Mouse (Mus musculus) liver, embryonic 14.5 days (tissue): Measurements from ENCODE around the gene Cdkn1b. TPM values are rescaled to one million over a fixed set of nuclear protein-coding genes. Genes with fewer than 3 reads are reported as not detected.

Experiments
- ATAC-seq: fragments of 200-750 bp; cut with Nextera tagmentation; 2 replicates; pipeline ENCODE4 v1.8.0; 2017; ENCODE audit warnings: moderate number of reproducible peaks, mild to moderate bottlenecking, moderate library complexity; ENCODE audit not compliant: insufficient read depth
- DNase-seq, 3 experiments: peaks; one replicate each; pipeline ENCODE4 v3.0.0-alpha.2; 2012 to 2013; ENCODE audit warnings: low read depth in 3 of 3, low spot score in 3 of 3
- H3K27ac ChIP-seq: fragments of 300-500 bp; sonication (generic); 2 replicates; pipeline ENCODE4 v1.5.1; 2014; ENCODE audit warnings: moderate library complexity, mild to moderate bottlenecking, control low read depth, inconsistent platforms
- H3K27me3 ChIP-seq: fragments of 300-500 bp; sonication (generic); 2 replicates; pipeline ENCODE4 v1.6.1; 2014; ENCODE audit warnings: mild to moderate bottlenecking, low read length, moderate library complexity; ENCODE audit not compliant: control insufficient read depth, insufficient read depth
- H3K36me3 ChIP-seq: fragments of 300-500 bp; sonication (generic); replicated peaks from 2 replicates; pipeline ENCODE4 v1.6.1; 2014; ENCODE audit warnings: low read depth; ENCODE audit not compliant: control insufficient read depth, insufficient read depth
- H3K4me1 ChIP-seq, 2 experiments: fragments of 200-500 bp in 1 of 2; fragments of 300-500 bp in 1 of 2; sonication (generic) in 1 of 2; replicated peaks; 2 replicates each; pipeline ENCODE4 v1.6.1; 2012 to 2014; ENCODE audit warnings: antibody characterized with exemption in 1 of 2, inconsistent platforms in 1 of 2, low read length in 1 of 2; ENCODE audit not compliant: control insufficient read depth in 2 of 2, insufficient read depth in 2 of 2
- H3K4me2 ChIP-seq: fragments of 300-500 bp; sonication (generic); 2 replicates; pipeline ENCODE4 v1.6.1; 2014; ENCODE audit warnings: low read depth, mild to moderate bottlenecking, control low read depth, moderate library complexity
- H3K4me3 ChIP-seq, 2 experiments: fragments of 200-500 bp in 1 of 2; fragments of 300-500 bp in 1 of 2; sonication (generic) in 1 of 2; 2 replicates each; pipeline ENCODE4 v1.5.1; 2012 to 2014; ENCODE audit warnings: low read depth in 2 of 2, low read length in 2 of 2, mild to moderate bottlenecking in 2 of 2, control low read depth in 1 of 2, inconsistent platforms in 1 of 2, moderate library complexity in 1 of 2; ENCODE audit not compliant: insufficient read depth in 1 of 2
- H3K9ac ChIP-seq: fragments of 300-500 bp; sonication (generic); replicated peaks from 2 replicates; pipeline ENCODE4 v1.6.1; 2014; ENCODE audit warnings: mild to moderate bottlenecking, control low read depth, moderate library complexity
- H3K9me3 ChIP-seq: fragments of 300-500 bp; sonication (generic); 2 replicates; pipeline ENCODE4 v1.6.1; 2016; ENCODE audit warnings: low read length, mixed read lengths; ENCODE audit not compliant: control insufficient read depth
- CTCF ChIP-seq: IDR thresholded peaks from 2 replicates; pipeline ENCODE4 v1.5.1; 2016; ENCODE audit warnings: antibody characterized with exemption, low read depth, control low read depth
- EP300 ChIP-seq: IDR thresholded peaks from 2 replicates; pipeline ENCODE4 v1.6.1; 2016; ENCODE audit warnings: antibody characterized with exemption, low read depth
- WGBS: fragments of 180-500 bp; shearing (Covaris S2); extraction: QIAGEN DNeasy Blood & Tissue Kit; methylation state at CpG from one replicate; pipeline ENCODE4 v1.1.7; 2014; ENCODE audit not compliant: insufficient replicate concordance; 5-methylcytosine and 5-hydroxymethylcytosine counted together
- polyA plus RNA-seq, 2 experiments: library from polyadenylated mRNA; depleted of rRNA in 1 of 2; stranded (reverse) in 1 of 2; unstranded in 1 of 2; fragments of >200 nt; fragmentation: Nextera tagmentation in 1 of 2; extraction: Ambion mirVana in 1 of 2; gene quantifications; 2 replicates each; pipeline versions ENCODE4 v1.2.1 to v1.2.3; 2012 to 2014

Cdkn1b gene
- polyA plus RNA-seq, 2 experiments: 12.2 to 12.6 TPM

DNA sequence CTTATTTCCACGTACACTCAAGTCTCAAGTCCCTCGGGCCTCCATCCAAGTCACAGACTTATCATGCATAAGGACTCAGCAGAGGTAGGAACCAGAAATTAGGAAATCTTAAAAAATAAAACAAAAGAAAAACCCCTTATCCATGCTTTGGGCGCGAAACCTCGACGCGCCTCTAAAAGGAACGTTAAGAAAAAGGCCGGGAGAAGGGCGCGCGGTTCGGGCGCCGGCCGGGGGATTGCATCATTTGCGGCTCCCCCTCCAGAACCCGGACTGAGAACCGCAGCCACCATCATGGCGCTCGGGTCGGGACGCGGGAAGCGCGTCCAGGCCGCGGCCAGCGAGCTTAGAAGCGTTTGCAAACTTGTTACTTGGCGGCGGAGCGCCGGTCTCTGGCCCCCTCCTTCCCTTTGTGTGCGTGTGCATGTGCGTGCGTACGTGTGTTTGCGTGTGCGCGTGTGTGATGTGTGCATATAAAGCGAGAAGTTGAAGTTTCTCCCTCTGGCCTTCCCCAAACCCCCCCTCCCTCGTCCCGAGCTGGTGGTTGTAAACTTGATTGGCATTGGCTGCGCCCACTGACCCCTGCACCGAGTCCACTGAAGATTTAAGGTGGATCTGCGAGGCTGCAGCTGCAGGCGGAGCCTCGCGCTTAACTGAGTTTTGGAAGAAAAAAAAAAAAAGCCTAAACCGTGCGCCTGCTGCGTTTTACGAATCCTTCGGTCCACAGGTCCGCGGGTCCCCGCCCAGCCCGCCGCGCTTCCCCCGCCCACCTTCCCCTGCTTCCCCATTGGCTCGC, 8.1 kb downstream of the Cdkn1b start:
- Histone ChIP-seq H3K27ac (peak overlapping the region; percentile 100), H3K4me1 (peaks cover 22 to 28% of the 10 kb centered on the region in 2 experiments)
- peak; percentile 77 to 81 (median 81) for DNase-seq

DNA sequence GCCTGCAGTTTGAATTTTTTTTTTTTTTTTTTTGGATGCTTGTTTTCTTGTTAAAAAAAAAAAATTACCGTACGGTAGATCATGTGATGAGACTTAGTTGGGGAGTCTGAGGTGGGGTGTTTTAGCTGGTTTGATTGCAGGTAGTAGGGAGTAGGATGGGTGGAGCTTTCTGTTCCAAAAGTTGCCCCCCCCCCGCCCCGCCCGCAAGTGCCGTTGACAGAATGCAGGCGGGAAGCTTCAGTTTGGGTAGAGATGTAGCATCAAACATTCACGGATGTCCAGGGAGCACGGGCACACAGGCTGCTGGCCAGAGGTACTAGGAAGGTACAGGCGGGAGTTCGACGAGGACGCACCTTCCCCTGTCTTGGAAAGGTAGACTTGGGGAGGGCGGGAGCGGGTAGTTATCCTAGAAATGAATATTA, 8.7 kb downstream of the Cdkn1b start:
- Histone ChIP-seq H3K36me3 (peaks cover 19% of the 10 kb centered on the region), H3K27ac (peak overlapping the region; percentile 100), H3K9ac (peak overlapping the region; percentile 100), H3K27me3 (no peaks in the 10 kb centered on the region), H3K4me3 (peak overlapping the region; percentile 85 to 91), H3K4me2 (peak overlapping the region; percentile 99), H3K9me3 (no peaks in the 10 kb centered on the region), H3K4me1 (peaks cover 26 to 28% of the 10 kb centered on the region in 2 experiments)
- 0% methylated on average over 15 of the region's 15 CpGs for WGBS
- ATAC-seq: peak; percentile 47
- peak; percentile 39; the same call in 1 of the 2 replicates for TF ChIP-seq EP300
- no peak for TF ChIP-seq CTCF
- no peak for DNase-seq

More for the DNA sequence above, 8.1 kb downstream of the Cdkn1b start:
- Histone ChIP-seq H3K4me2 (peak overlapping the region; percentile 99), H3K9me3 (no peaks in the 10 kb centered on the region), H3K36me3 (peaks cover 19% of the 10 kb centered on the region), H3K9ac (peak overlapping the region; percentile 100), H3K27me3 (no peaks in the 10 kb centered on the region), H3K4me3 (peak overlapping the region; percentile 71 to 91)
- TF ChIP-seq EP300 (no peak), CTCF (no peak)
- ATAC-seq: peak; percentile 79
- WGBS: under 1% methylated on average over 63 of the region's 63 CpGs

DNA sequence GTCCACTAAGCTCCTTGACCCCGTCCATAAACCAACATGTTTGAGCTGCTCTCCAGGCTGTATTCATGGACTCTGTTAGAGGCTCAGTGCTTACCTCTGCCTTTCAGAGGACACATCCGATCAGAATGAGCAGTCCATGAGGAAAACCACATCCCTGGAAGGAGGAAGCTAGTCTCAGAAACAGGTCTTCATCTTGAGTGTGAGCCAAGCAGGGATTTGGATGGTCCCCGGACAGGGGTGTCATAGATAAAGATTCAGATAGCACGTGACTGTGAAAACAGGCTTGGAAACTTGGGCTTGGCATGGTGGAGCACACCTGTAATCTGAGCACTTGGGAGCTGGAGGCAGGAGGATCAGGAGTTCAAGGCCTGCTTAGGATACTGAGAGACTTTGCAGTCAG, 9.7 kb downstream of the Cdkn1b start:
- TF ChIP-seq CTCF (no peak), EP300 (no peak)
- WGBS: 22% methylated on average over 4 of the region's 4 CpGs
- peak overlapping the region; percentile 99 for H3K4me2 ChIP-seq
- H3K9ac ChIP-seq: peak overlapping the region; percentile 100
- no peaks in the 10 kb centered on the region for H3K27me3 ChIP-seq
- peak overlapping the region; percentile 85 to 91 for H3K4me3 ChIP-seq
- peaks cover 28 to 29% of the 10 kb centered on the region in 2 experiments for H3K4me1 ChIP-seq
- no peaks in the 10 kb centered on the region for H3K9me3 ChIP-seq
- no peak for ATAC-seq
- H3K36me3 ChIP-seq: peaks cover 21% of the 10 kb centered on the region
- H3K27ac ChIP-seq: peak overlapping the region; percentile 100
- no peak for DNase-seq

- no peaks in the 10 kb centered on the region for H3K27me3 ChIP-seq
- H3K4me3 ChIP-seq: peak overlapping the region; percentile 85 to 91
- DNase-seq (no peak), ATAC-seq (no peak)
- H3K9ac ChIP-seq: peak overlapping the region; percentile 100
- H3K4me1 ChIP-seq: peaks cover 28 to 29% of the 10 kb centered on the region in 2 experiments
- TF ChIP-seq EP300 (no peak), CTCF (no peak)
- WGBS: 69% methylated on average over 7 of the region's 7 CpGs
- no peaks in the 10 kb centered on the region for H3K9me3 ChIP-seq
- H3K27ac ChIP-seq: peak overlapping the region; percentile 100; the same call in 1 of the 2 replicates
- H3K36me3 ChIP-seq: peaks cover 23% of the 10 kb centered on the region
- H3K4me2 ChIP-seq: peak overlapping the region; percentile 99
These were observed 10.2 kb downstream of the Cdkn1b start for GRCm38 (mm10) chr6:134930383-134930782.

GRCm38 (mm10) chr6:134931146-134931545, 10.9 kb downstream of the Cdkn1b start:
- Histone ChIP-seq H3K27me3 (no peaks in the 10 kb centered on the region), H3K9ac (peak overlapping the region; percentile 100), H3K4me2 (peak overlapping the region; percentile 99), H3K36me3 (peaks cover 27% of the 10 kb centered on the region), H3K27ac (no peak overlapping the region; the same call in 1 of the 2 replicates), H3K4me1 (peaks cover 26 to 29% of the 10 kb centered on the region in 2 experiments), H3K9me3 (no peaks in the 10 kb centered on the region), H3K4me3 (peak overlapping the region; percentile 85 to 91)
- DNase-seq (no peak), ATAC-seq (no peak)
- no peak for TF ChIP-seq EP300
- 87% methylated on average over 3 of the region's 3 CpGs for WGBS
